Mouse (Mus musculus): ENCODE data around the gene Apol8. TPM values are rescaled to one million over a fixed set of nuclear protein-coding genes. Genes with fewer than 3 reads are reported as not detected.

Gene Apol8
- total RNA-seq, 2 experiments from 2014 or later = not detected

DNA sequence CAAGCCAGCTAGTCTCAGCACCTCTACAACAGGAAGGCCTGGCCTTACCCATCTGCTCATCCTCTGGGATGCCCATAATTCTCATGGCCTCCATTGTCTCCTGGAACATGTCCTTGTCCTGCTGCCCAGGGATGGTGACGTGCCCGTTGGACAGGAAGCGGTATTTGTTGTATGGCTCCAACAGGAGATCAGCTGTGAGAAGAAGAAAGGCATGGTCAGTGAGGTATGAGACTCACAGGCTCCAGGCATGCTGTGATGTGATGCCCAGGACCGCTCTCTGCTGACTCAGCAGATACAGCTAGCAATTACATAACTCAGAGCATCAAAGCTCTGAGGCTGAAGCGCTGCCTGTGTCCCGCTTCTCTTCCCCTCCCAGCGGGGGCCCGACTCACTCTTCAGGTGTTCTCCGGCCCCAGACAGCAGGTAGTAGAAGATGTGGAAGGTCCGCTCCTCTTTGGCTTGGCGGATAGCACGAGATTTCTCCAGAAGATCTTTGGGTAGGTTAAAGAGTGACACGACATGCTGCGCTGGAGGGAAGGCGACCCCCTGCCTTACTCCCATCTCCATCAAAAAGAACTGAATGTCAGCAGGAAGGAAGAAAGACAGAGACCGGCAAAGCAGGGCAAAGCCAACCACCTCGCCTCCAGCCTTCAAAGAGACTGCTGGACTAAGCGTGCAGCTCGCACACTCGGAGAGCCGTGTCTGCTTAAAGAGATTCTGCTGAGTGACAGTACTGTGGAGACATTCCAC, 34.0 kb upstream of the Apol8 start:
- intact Hi-C loops (cut with DNase I) = no loop called here
- DNase-seq = no peak

DNA sequence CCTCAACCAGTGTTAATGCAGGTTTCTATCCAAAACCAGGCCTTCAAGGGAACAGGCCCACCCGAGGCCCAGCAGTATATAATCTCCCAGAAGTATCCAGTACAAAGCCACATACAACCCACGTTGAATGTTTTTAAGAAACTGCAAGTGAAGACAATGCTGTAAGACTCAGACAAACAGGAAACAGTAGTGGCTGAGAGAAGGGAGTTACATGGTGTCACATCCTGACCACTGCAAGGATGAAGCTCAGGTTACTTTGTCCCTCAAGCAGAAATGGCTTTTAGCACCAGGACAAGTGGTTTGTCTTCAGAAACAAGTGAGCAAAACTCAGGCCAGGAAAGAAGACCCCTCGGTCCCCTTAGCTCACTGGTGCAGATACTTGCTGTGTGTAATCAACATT, 32.4 kb upstream of the Apol8 start:
- DNase-seq = no peak
- intact Hi-C loops (cut with DNase I) = loop anchor here (10.0 kb wide), 1 partner anchor 46 kb away; no protein-coding TSS in a partner anchor

DNA sequence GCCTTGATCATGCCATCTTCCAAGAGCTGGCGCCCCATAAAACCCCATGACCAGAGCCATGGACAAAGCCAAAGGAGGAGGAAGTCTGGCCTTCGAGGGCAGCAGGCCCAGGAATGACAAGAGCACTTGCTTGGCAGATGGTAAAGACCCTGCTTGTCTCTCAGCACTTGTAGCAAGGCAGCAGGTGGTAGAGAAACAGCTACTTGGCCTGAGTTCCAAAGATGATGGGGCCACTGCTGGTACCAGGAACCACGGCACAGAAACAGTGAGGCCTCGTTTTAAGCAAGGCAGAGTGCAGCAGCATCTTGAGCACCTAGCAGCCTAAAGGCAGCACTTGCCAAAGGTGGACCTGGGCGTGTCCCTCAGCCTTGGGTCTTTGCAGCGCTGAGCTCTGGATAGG, 31.6 kb upstream of the Apol8 start:
- intact Hi-C loops (cut with DNase I) = loop anchor here (10.0 kb wide), 1 partner anchor 46 kb away; no protein-coding TSS in a partner anchor
- no peak for DNase-seq

DNA sequence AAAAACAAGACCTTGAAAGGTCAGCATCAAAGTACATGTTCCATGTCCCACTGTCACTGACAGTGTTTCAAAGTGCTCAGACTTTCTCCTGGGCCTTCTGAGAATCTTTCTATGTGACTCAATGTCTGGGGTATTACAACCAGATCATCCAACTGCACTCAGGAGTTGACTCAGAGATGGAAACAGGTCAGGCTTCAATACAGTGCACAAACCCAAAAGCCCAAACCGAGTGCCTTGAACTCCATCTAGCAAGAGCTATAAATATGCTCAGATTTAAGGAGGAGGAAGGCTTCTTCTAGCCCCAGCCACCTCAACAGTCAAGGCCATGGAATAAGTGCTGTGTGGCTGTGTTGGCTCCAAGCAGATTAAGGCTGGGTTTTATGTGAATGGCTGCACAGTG, 29.0 kb upstream of the Apol8 start:
- DNase-seq = no peak
- intact Hi-C loops (cut with DNase I) = loop anchor here (2.0 to 10.0 kb wide), 2 partner anchors 15 to 49 kb away; no protein-coding TSS in a partner anchor

DNA sequence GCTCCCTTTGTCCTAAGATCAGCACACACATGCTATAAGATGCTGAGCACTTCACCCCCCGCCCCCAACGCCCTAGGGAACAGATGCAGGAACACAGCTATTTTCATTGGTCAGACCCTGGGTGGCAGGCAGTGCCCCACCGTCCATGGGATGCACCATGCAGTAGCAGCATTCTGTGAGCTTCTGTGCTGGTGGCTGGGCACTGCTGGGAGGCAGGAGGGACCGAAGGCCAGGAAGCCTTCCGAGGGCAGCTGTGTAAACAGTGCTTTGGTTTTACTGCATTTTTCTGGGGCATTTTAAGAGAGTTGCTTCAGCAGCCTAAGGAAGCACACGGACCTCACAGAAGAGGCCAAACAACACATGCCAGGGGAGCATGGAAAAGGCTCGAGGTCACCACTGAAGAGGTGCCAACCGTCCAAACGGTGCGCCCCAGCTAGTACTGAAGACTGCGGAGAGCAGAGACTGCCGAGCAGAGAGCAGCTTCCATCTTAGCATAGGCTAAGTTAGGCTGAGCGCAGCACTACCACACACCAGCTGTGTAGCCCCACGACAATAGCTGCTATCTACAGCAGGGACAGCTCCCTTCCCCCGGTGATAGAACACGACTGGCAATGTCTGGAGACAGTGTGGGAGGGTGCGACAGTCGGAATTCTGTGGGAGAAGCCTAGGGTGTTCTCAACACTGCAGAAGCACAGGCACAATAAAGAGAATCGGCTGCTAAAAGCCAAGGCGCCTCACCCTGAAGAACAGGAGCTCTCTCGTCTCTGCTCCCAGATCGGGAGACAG, 27.4 kb upstream of the Apol8 start:
- no peak for DNase-seq
- intact Hi-C loops (cut with DNase I) = loop anchor here (10.0 kb wide), 1 partner anchor 51 kb away; no protein-coding TSS in a partner anchor

DNA sequence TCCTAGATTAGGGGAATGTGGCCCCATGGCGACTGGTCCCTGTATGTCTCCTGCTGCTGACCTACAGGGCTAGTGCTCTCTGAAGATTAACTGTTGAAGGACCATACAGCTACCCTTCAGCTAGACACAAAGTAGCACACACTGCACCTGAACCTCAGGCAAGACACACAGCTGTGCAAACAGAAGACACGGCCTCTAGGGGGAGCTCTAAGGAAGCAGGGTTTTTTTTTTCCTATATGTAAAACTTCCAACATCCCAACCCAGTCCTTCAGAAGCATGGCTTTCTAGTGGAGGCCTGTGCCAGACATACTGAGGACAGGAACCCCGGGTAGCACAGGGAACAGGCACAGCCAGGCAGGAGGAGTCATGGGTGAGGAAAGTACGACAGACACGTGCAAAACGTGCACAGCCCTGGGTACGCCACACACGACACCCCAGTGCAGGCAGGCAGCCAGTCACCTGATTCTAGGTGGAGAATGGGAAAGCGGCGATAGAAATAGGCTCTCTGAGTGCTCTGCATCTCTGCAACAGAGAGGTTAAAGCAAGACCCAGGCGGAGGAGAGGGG, 25.7 kb upstream of the Apol8 start:
- peak in 1 of 2 experiments; percentile 62 for DNase-seq
- intact Hi-C loops (cut with DNase I) = loop anchor here (10.0 kb wide), 1 partner anchor 52 kb away; no protein-coding TSS in a partner anchor

DNA sequence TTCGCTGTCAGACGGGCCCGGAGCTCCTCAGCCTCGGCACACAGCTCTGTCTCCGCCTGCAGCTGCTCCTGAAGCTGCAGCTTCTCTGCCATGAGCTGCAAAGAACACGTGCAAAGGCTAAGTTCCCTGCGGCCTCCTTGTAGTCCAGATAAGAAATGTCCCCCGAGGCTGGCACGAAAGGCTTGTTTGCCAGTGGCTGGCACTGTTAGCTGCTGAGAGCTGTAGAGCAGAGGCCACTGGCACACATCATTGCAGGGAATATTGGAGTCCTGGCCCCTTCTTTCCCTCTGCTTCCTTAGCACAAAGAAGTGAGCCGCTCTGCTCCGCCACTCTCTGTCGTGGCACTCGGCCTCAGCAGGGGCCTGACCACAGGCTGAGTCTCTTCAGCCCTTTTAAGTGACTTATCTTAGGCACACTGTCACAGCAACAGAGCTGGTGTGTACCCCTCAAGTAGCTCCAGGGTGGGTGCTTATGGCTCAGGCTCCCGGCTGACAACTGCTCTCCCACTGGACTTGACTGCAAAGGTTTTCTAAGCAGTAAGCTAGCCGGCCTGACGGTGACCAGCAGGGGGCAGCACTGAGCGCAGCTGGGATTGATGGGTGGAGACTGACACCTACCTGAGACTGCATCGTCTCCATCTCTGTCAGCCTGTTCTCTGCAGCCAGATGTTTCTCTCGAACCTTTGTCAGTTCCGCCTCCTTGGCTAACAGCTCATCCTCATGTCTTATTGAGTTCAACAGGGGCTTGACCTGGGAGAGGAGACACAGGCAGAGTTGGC, 18.6 kb upstream of the Apol8 start:
- peak; percentile 83 to 89 for DNase-seq
- intact Hi-C loops (cut with DNase I) = no loop called here

DNA sequence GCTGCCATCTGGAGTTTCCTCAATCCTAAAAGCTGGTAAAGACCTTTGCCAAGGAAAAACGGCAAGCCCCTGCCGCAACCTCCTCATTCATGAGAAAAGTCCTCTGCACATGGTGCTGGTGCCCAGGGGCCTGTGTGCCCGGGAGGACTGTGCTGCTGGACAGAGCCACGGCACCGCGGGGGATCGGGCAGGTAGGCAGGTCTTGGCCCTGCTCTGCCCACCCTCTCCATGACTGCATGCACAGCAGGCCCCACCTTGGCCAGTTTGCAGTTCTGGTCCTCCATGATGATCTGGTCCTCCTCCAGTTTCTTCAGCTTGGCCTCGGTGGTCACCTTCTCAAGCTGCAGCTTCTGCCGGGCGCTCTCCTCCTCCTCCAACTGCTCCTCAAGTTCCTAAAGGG, 17.5 kb upstream of the Apol8 start:
- no peak for DNase-seq
- intact Hi-C loops (cut with DNase I) = no loop called here

DNA sequence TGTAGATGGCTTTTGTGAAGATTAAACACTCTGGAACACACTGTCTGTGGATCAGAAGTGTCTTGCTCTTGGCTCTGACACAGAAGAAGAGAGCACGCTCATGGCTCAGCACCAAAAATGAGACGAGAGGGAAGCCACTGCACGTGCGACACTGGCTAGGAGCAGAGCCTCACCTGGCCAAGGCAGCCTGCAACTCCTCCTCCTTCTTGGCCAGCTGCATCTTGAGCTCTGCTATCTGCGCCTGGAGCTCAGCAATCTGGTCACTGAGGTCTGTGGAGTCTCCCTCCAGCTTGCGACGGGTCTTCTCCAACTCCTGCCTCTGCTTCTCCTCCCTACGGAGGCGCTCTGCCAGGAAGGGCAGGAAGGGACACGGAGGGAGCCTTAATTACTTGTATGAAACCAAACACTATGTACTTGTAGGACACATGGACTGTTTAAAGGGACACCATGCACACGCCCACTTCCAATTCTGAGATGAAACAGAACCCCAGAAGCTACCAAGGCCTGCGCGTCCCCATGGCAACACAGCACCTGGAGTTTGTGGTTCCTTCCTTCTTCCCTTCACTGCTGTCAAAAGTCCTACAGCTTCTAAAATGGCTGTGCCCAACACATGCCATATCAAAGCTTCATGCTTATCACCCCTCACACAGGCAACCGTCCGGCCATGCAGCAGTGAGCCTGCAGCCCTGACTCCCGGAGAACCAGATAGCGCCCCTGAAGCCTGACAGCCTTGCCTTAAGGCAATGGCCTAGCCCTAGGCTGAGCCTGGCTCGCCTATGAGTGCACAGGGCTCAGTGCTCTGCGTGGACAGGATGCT, 16.5 kb upstream of the Apol8 start:
- intact Hi-C loops (cut with DNase I) = no loop called here
- no peak for DNase-seq

DNA sequence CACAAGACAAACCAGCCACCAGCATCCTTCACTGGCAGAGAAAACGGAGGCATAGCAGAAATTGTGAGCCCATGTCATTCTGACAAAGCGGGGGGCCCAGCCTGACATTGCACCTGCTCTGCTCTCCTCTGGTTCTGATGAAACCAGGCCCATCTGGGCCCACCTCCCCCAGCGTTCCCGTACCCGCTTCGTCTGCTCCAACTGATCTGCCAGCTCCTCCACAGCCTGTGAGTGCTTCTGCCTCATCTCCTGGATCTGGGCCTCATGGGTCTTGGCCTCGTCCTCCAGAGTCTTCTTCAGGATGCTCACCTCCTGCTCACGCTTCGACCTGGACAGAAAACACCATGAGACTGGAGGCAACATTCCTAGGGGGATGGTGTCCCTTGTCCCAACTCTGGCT, 14.1 kb upstream of the Apol8 start:
- no peak for DNase-seq
- intact Hi-C loops (cut with DNase I) = loop anchor here (2.0 kb wide), 1 partner anchor 16 kb away; no protein-coding TSS in a partner anchor

DNA sequence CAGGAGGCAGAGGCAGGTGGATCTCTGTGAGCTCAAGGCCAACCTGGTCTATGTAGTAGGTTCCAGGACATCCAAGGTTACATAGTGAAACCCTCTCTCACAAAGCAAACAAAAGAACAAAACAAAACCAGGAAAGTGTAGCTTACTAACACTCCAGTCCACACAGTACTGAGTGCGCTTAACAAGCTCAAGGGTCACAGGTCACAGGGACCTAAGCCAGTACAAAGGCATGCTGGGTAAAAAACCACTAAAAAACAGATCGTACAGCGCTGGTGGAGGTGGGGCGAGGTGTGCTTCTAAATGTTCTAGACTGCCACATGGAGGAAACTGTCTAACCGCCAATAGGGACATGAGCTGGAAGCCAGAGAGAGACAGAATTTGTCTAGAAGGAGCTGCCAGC, 13.5 kb upstream of the Apol8 start:
- intact Hi-C loops (cut with DNase I) = loop anchor here (2.0 kb wide), 1 partner anchor 16 kb away; no protein-coding TSS in a partner anchor
- DNase-seq = no peak

DNA sequence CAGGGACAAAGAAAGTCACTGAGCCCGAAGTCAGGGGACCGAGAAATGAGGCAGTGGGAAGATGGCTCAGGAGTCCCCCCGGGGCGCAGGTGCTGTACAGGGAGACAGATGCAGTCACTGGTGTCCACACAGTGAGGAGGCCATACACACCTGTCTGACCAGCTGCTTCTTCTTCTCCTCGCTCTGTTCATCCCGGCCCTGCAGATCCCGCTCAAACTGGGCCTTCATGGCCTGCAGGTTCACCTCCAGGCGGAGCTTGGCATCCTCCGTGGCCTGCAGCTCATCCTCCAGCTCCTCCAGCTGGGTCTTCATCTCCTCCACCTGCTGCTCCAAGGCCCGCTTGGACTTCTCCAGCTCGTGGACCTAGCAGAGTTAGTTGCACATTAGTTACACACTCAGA, 10.2 kb upstream of the Apol8 start:
- intact Hi-C loops (cut with DNase I) = no loop called here
- DNase-seq = no peak

DNA sequence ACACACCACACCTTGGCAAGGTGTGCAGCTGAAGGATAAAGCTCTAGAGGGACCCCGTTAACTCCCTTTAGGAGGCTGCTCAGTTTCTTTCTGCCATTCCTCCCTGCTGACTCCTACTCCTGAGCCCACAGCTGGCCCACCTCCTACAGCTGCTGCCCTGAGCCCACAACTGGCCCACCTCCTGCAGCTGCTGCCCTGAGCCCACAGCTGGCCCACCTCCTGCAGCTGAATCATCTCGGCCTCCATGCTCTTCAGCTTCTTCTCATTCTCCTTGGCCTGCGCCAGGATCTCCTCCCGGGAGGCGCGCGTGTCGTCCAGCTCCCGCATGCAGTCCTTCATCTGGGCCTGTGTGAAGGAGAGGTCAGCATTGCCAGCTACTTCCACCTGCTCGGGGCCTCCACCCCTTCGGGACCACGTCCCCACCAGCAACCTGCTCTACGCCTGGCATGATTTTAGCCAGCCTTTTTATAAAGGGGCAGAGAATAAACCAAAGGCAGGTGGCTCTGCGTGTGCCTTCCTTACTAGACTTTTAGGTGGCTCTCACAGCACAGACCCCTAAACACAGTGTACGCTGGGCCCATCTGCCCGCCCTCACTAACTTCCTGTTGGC, 8.8 kb upstream of the Apol8 start:
- intact Hi-C loops (cut with DNase I) = no loop called here
- DNase-seq = no peak

DNA sequence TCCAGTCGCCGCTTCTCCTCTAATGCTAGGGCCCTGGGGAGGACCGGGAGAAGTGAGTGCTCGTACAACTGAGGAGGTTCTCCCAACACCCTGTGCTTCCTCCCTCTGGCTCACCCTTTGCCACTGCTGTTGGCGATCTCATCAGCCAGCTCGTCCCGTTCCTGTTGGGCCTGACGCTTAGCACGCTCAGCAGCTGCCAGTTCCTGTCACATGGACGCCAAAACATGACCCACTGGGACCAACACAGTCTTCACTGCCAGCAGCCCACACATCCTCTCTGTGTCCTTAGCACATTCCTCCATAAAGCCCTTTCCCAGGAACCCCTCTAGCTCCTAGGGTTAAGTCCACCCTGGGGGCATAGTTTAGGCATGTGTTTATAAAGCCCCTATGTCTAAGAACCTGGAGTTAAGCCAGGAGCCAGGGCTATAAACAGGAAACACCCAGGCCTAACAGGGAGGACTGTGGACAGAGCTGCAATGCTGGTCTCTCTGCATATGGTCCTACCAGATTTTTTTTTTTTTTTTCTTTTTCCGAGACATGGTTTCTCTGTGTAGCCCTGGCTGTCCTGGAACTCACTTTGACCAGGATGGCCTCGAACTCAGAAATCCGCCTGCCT, 7.7 kb upstream of the Apol8 start:
- intact Hi-C loops (cut with DNase I) = no loop called here

DNA sequence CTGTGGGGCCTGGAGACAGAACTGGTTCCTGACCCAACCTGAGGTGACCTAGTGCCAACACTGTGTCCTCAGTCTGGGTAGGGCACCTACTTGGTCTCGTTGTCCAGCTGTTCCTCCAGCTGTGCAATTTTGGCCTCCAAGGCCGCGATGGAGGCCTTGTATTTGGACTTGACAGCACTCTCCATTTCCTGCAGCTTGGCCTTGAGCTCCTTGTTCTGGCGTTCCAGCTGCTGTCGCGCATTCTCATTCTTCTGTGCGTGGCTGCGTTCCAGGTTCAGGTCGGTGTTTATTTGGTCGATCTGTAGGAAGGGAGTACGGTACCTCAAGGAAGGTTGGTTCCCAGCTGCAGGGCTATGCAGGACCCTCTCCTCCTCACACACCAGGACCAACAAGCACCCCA, 6.9 kb upstream of the Apol8 start:
- intact Hi-C loops (cut with DNase I) = no loop called here
- peak in 1 of 2 experiments; percentile 35 for DNase-seq

More for the DNA sequence above, 7.7 kb upstream of the Apol8 start:
- peak; percentile 76 to 79 for DNase-seq

DNA sequence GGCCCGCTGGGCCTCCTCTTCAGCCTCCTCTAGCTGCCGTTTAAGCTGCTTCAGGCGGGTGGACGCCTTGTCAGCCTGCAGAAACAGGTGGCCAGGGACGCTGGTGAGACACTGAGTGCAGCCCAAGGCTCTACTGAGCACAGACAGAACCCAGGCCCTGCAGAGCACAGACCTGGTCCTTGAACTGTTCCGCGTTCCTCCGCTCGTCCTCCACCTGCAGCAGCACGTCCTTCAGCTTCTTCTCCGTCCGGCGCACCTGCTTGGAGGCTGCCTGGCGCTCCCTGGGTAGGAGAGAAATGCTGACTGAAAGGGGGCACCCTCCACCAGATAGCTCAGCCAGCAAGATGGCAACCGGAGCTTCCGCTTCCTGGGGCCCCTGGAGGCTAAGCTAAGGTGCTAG, 6.2 kb upstream of the Apol8 start:
- DNase-seq = no peak
- intact Hi-C loops (cut with DNase I) = no loop called here

DNA sequence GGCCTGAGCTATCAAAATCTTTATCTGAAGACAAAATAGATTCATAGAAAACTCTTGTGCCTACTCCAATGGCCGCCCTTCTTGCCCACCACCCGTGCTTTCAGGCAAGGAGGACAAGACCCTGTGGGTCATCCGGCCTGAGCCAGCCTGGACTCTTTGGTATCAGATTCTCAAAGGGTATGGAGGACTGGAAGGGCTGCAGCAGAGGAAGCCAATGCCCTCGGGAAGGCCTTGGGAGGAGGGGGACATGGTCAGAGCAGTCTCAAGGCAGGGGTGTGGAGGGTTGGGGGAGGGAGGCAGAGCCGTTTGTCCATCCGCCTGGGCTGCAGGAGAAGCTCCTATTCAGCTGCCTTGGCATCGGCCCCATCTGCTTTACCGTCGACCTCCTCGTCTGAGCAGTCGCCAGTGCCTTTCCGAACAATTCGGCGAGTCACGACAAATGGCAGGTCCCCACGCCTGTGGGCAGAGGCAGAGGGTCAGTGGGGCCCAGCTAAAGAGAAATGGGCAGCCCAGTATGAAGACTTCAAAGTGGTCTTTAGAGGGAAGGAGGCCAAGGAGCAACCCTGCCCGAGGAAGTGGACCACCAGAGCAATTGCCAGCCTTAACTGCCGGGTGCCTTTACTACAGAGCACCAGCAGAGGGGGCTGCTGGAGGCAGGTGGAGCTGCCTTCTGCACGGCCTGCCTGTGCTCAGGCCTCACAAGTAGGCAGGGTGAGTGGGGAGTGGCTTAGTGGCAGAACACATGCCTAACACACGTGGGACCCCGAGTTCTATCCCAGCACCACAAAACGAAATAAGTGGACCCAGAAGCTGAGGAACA, 5.0 kb upstream of the Apol8 start:
- intact Hi-C loops (cut with DNase I) = no loop called here
- DNase-seq = peak in 1 of 2 experiments; percentile 59

DNA sequence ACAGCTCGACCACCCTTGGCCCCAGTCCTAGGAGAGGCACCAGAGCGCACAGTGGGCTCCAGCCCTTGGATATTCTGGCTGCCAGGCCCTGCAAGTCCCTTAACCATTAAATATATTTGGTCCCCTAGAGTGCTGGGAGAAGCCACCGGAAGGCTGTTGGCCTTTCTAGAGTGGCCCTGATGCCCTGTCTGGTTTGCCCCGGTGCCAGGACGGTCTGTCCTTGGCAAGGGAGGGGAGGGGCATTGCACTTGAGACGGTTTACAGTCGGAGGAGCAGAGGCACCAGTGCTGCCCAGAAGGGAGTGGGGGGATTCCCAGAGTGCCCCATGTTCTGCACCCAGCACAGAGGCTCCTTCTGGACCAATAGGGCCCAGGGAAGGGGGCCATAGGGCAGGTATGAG, 4.3 kb upstream of the Apol8 start:
- intact Hi-C loops (cut with DNase I) = no loop called here
- DNase-seq = no peak
